Mouse (Mus musculus): ENCODE results near the gene Fos. TPM values are rescaled to one million over a fixed set of nuclear protein-coding genes. Genes with fewer than 3 reads are reported as not detected.

Gene Fos
- polyA plus RNA-seq, 1 experiment: 283 TPM

DNA sequence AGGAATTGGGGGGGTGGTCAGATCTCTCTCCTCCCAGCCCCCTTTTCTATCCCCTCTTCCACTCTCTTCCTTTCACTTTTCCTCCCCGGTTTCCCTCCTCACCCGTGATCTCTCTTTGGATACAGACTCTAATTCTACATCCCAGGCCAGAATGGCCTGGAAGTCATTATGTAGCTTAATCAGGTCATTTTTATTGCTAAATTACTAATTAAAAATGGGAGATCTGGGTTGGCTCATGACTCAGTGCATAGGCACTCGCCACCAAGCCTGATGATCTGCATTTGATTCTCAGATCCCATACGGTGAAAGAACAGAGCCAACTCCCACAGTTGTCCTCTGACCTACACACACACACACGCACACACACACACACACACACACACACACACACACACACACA, 39.2 kb upstream of the Fos start:
- H3K36me3 ChIP-seq (ENCODE audit: control insufficient read depth, insufficient read depth, low read length): no peaks in the 10 kb centered on the region
- no peak overlapping the region for H3K27ac ChIP-seq (ENCODE audit: insufficient read depth, low read depth, low read length)
- H3K4me3 ChIP-seq (ENCODE audit: low read depth, low read length): no peak overlapping the region
- TF ChIP-seq CTCF (IDR thresholded peaks at IDR 0.05; ENCODE audit: extremely low read depth, insufficient read length, insufficient replicate concordance, low read depth, low read length) (no peak), POLR2A (IDR thresholded peaks at IDR 0.05; ENCODE audit: low read depth, low read length) (no peak)
- 61% methylated on average over 5 of the region's 5 CpGs for WGBS
- H3K27me3 ChIP-seq (ENCODE audit: control insufficient read depth, insufficient read depth, low read length): no peaks in the 10 kb centered on the region
- peaks cover 17% of the 10 kb centered on the region; the same call in 1 of the 2 replicates for H3K4me1 ChIP-seq (ENCODE audit: control insufficient read depth, insufficient read depth, insufficient read length, low read length)

- H3K4me3 ChIP-seq (ENCODE audit: low read depth, low read length): no peak overlapping the region
- 74% methylated on average over 10 of the region's 10 CpGs for WGBS
- H3K27ac ChIP-seq (ENCODE audit: insufficient read depth, low read depth, low read length): peak overlapping the region; percentile 4; the same call in 1 of the 2 replicates
- H3K36me3 ChIP-seq (ENCODE audit: control insufficient read depth, insufficient read depth, low read length): no peaks in the 10 kb centered on the region
- TF ChIP-seq POLR2A (IDR thresholded peaks at IDR 0.05; ENCODE audit: low read depth, low read length): no peak
- no peaks in the 10 kb centered on the region for H3K27me3 ChIP-seq (ENCODE audit: control insufficient read depth, insufficient read depth, low read length)
- H3K4me1 ChIP-seq (ENCODE audit: control insufficient read depth, insufficient read depth, insufficient read length, low read length): peaks cover 9% of the 10 kb centered on the region; the same call in 1 of the 2 replicates
Measured at GRCm38 (mm10) chr12:85436021-85436621, 37.6 kb upstream of the Fos start.

- no peak overlapping the region for H3K4me3 ChIP-seq (ENCODE audit: low read depth, low read length)
- TF ChIP-seq CTCF (IDR thresholded peaks at IDR 0.05; ENCODE audit: extremely low read depth, insufficient read length, insufficient replicate concordance, low read depth, low read length) (no peak), POLR2A (IDR thresholded peaks at IDR 0.05; ENCODE audit: low read depth, low read length) (no peak)
- H3K27me3 ChIP-seq (ENCODE audit: control insufficient read depth, insufficient read depth, low read length): no peaks in the 10 kb centered on the region
- peaks cover 7% of the 10 kb centered on the region; the same call in 1 of the 2 replicates for H3K4me1 ChIP-seq (ENCODE audit: control insufficient read depth, insufficient read depth, insufficient read length, low read length)
- no peak overlapping the region for H3K27ac ChIP-seq (ENCODE audit: insufficient read depth, low read depth, low read length)
- no peaks in the 10 kb centered on the region for H3K36me3 ChIP-seq (ENCODE audit: control insufficient read depth, insufficient read depth, low read length)
- 74% methylated on average over 17 of the region's 17 CpGs for whole genome bisulfite sequencing
Measured at GRCm38 (mm10) chr12:85437172-85437876, 36.4 kb upstream of the Fos start.

DNA sequence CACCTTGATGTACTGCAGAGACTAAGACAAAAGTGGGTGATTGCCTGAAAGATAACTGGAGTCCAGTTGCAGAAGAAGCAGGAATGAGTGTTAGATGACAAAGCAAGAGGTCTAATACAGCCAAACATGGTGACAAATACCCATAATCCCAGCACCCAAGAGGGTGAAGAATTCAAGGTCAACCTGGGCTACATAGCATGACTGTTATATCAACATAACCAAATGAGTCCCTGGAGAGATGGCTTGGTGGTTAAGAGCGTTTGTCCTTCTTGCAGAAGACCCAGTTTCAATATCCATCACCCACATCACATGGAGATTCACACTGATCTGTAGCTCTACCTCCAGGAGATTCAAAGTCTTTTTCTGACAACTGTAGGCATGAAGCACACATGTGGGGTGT, 30.2 kb upstream of the Fos start:
- H3K27ac ChIP-seq (ENCODE audit: insufficient read depth, low read depth, low read length): no peak overlapping the region
- peaks cover 6% of the 10 kb centered on the region; the same call in 1 of the 2 replicates for H3K4me1 ChIP-seq (ENCODE audit: control insufficient read depth, insufficient read depth, insufficient read length, low read length)
- H3K4me3 ChIP-seq (ENCODE audit: low read depth, low read length): no peak overlapping the region
- WGBS: 84% methylated on average over 1 of the region's 1 CpGs
- no peaks in the 10 kb centered on the region for H3K36me3 ChIP-seq (ENCODE audit: control insufficient read depth, insufficient read depth, low read length)
- TF ChIP-seq POLR2A (IDR thresholded peaks at IDR 0.05; ENCODE audit: low read depth, low read length): no peak
- no peak for TF ChIP-seq CTCF (IDR thresholded peaks at IDR 0.05; ENCODE audit: extremely low read depth, insufficient read length, insufficient replicate concordance, low read depth, low read length)
- no peaks in the 10 kb centered on the region for H3K27me3 ChIP-seq (ENCODE audit: control insufficient read depth, insufficient read depth, low read length)

DNA sequence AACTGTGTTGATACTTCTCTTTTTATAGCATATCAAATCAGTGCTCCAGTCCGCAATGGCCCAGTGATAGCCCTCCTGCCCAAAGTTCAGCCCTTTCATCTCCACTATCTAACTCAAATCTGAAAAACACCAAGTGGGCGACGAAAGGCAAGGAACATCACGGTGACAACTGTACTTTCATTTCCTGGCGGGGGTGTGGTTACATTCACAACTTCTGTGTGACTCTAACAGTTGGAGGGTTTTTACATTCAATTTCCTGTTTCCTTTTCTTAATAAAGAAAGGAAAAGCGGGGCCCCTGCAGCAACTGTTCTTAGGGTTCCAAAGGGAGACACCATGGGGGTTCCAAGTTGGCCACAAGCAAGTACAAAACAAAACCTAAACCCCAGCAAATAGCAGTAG, 29.0 kb upstream of the Fos start:
- 15% methylated on average over 6 of the region's 6 CpGs for WGBS
- Histone ChIP-seq H3K4me1 (ENCODE audit: control insufficient read depth, insufficient read depth, insufficient read length, low read length) (peaks cover 10% of the 10 kb centered on the region; the same call in 1 of the 2 replicates), H3K27ac (ENCODE audit: insufficient read depth, low read depth, low read length) (peak overlapping the region; percentile 50), H3K27me3 (ENCODE audit: control insufficient read depth, insufficient read depth, low read length) (no peaks in the 10 kb centered on the region), H3K36me3 (ENCODE audit: control insufficient read depth, insufficient read depth, low read length) (no peaks in the 10 kb centered on the region), H3K4me3 (ENCODE audit: low read depth, low read length) (peak overlapping the region; percentile 20; the same call in 1 of the 2 replicates)
- TF ChIP-seq CTCF (IDR thresholded peaks at IDR 0.05; ENCODE audit: extremely low read depth, insufficient read length, insufficient replicate concordance, low read depth, low read length) (no peak), POLR2A (IDR thresholded peaks at IDR 0.05; ENCODE audit: low read depth, low read length) (no peak)

- Histone ChIP-seq H3K36me3 (ENCODE audit: control insufficient read depth, insufficient read depth, low read length) (no peaks in the 10 kb centered on the region), H3K27ac (ENCODE audit: insufficient read depth, low read depth, low read length) (no peak overlapping the region), H3K27me3 (ENCODE audit: control insufficient read depth, insufficient read depth, low read length) (no peaks in the 10 kb centered on the region), H3K4me1 (ENCODE audit: control insufficient read depth, insufficient read depth, insufficient read length, low read length) (peaks cover 19% of the 10 kb centered on the region; the same call in 1 of the 2 replicates), H3K4me3 (ENCODE audit: low read depth, low read length) (no peak overlapping the region)
- 82% methylated on average over 6 of the region's 6 CpGs for WGBS
- TF ChIP-seq CTCF (IDR thresholded peaks at IDR 0.05; ENCODE audit: extremely low read depth, insufficient read length, insufficient replicate concordance, low read depth, low read length) (no peak), POLR2A (IDR thresholded peaks at IDR 0.05; ENCODE audit: low read depth, low read length) (no peak)
Measured at GRCm38 (mm10) chr12:85447009-85447408, 26.7 kb upstream of the Fos start.

GRCm38 (mm10) chr12:85447490-85447889, 26.2 kb upstream of the Fos start:
- no peak overlapping the region for H3K4me3 ChIP-seq (ENCODE audit: low read depth, low read length)
- WGBS: 54% methylated on average over 4 of the region's 4 CpGs
- H3K27me3 ChIP-seq (ENCODE audit: control insufficient read depth, insufficient read depth, low read length): no peaks in the 10 kb centered on the region
- TF ChIP-seq CTCF (IDR thresholded peaks at IDR 0.05; ENCODE audit: extremely low read depth, insufficient read length, insufficient replicate concordance, low read depth, low read length) (no peak), POLR2A (IDR thresholded peaks at IDR 0.05; ENCODE audit: low read depth, low read length) (no peak)
- no peak overlapping the region for H3K27ac ChIP-seq (ENCODE audit: insufficient read depth, low read depth, low read length)
- peaks cover 23% of the 10 kb centered on the region; the same call in 1 of the 2 replicates for H3K4me1 ChIP-seq (ENCODE audit: control insufficient read depth, insufficient read depth, insufficient read length, low read length)
- H3K36me3 ChIP-seq (ENCODE audit: control insufficient read depth, insufficient read depth, low read length): no peaks in the 10 kb centered on the region

Measured in small intestine, adult 2 months (tissue).